Mouse (Mus musculus): ENCODE data around the gene Tbx10. TPM values are rescaled to one million over a fixed set of nuclear protein-coding genes. Genes with fewer than 3 reads are reported as not detected.
A peak's percentile ranks its signal among the peaks of the same experiment; 100 is the strongest.
"Not testable (repeated sequence)": the region's sequence is repeated elsewhere in the genome, so short reads cannot be mapped to it uniquely, and the experiment has no call there.

Gene Tbx10
- polyA plus RNA-seq, 1 experiment, result 0.10 TPM

DNA sequence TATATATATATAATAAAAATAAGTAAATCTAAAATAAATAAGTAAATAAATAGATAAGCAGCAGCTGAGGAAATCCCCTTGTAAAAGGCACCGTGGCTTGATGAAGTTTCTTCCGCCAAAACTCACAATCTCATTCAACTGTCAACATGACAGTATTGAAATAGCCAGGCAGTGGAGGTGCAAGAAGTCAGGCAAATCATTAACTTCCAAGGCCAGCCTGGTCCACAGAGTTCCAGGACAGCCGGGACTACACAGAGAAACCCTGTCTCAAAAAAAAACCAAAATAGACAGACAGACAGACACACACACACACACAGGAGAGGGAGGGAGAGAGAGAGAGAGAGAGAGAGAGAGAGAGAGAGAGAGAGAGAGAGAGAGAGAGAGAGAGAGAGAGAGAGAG is 40.7 kb downstream of the Tbx10 start:
- H3K4me1 ChIP-seq (ENCODE audit: control insufficient read depth, insufficient read depth, insufficient read length, low read length), result peaks cover 24% of the 10 kb centered on the region
- peak overlapping the region; percentile 96 for H3K27ac ChIP-seq (ENCODE audit: insufficient read depth, low read depth, low read length)
- no peaks in the 10 kb centered on the region for H3K27me3 ChIP-seq (ENCODE audit: control insufficient read depth, insufficient read depth, low read length)
- TF ChIP-seq POLR2A (IDR thresholded peaks at IDR 0.05; ENCODE audit: low read depth, low read length) (no peak), CTCF (IDR thresholded peaks at IDR 0.05; ENCODE audit: extremely low read depth, insufficient read length, insufficient replicate concordance, low read depth, low read length) (no peak)
- 25% methylated on average over 3 of the region's 3 CpGs for WGBS
- no peak overlapping the region for H3K4me3 ChIP-seq (ENCODE audit: low read depth, low read length)
- H3K36me3 ChIP-seq (ENCODE audit: control insufficient read depth, insufficient read depth, low read length), result peaks cover 6% of the 10 kb centered on the region

DNA sequence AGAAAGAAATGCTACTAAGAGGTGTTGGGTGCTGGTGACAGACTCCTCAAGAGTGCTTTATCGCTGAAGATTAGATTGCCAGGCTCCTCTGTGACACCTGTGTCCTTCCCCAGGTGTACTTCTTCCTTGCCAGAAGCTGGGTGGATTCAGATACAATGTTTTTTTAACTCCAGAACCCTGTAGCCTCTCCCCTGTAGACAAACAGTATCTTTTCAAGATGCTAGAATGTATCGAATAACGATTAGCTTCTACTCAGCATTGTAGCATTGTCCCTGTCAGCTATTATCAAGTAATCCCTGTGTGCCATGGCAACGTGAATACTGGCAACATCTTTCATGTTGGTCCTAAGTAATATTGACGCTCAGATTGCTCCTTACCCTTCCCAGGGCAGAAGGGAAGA is 41.2 kb downstream of the Tbx10 start:
- Histone ChIP-seq H3K4me3 (ENCODE audit: low read depth, low read length) (no peak overlapping the region), H3K4me1 (ENCODE audit: control insufficient read depth, insufficient read depth, insufficient read length, low read length) (peaks cover 24% of the 10 kb centered on the region), H3K27ac (ENCODE audit: insufficient read depth, low read depth, low read length) (peak overlapping the region; percentile 96), H3K36me3 (ENCODE audit: control insufficient read depth, insufficient read depth, low read length) (peaks cover 6% of the 10 kb centered on the region), H3K27me3 (ENCODE audit: control insufficient read depth, insufficient read depth, low read length) (no peaks in the 10 kb centered on the region)
- 19% methylated on average over 5 of the region's 5 CpGs for WGBS
- no peak for TF ChIP-seq POLR2A (IDR thresholded peaks at IDR 0.05; ENCODE audit: low read depth, low read length)
- TF ChIP-seq CTCF (IDR thresholded peaks at IDR 0.05; ENCODE audit: extremely low read depth, insufficient read length, insufficient replicate concordance, low read depth, low read length), result no peak

DNA sequence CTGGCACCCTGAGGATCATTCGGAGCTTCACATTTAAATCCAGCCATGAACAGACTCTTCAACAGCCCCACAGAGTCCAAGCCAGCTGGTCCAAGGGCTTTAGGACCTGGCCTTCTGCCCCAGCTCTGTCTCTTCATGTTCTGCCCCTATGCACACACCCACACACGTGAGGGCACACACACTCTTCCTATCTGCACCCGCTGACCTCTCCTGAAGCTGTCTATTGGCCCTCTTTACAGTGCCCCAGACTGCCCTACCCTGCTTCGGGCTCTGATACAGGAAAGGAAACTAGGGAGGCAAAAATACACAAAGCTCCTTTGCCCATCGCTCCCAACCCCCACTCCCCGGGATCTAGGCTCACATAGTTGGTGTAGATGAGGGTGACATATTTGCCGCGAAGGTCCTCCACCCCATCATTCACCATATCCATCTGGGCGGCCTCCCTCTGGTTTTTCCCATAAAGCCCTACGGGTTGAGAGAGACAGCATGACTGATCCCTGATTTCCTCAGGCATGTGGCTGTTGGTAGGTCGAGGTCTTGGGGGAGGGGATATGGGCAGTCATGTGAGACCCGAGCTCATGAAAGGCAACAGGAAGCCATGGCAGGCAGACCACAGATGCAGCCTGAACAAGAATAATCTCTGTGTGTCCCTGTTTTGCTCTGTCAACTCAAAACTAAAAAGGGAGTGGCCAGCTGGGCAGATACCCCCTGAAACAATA is 43.9 kb downstream of the Tbx10 start:
- 0 out of 2 replicates have a peak, but pooled peaks have one; percentile 29 for TF ChIP-seq POLR2A (IDR thresholded peaks at IDR 0.05; ENCODE audit: low read depth, low read length)
- no peak for TF ChIP-seq CTCF (IDR thresholded peaks at IDR 0.05; ENCODE audit: extremely low read depth, insufficient read length, insufficient replicate concordance, low read depth, low read length)
- peak overlapping the region; percentile 93 for H3K27ac ChIP-seq (ENCODE audit: insufficient read depth, low read depth, low read length)
- peak overlapping the region; percentile 55 for H3K4me3 ChIP-seq (ENCODE audit: low read depth, low read length)
- H3K4me1 ChIP-seq (ENCODE audit: control insufficient read depth, insufficient read depth, insufficient read length, low read length), result peaks cover 19% of the 10 kb centered on the region
- WGBS, result 29% methylated on average over 12 of the region's 12 CpGs
- peaks cover 6% of the 10 kb centered on the region for H3K36me3 ChIP-seq (ENCODE audit: control insufficient read depth, insufficient read depth, low read length)
- no peaks in the 10 kb centered on the region for H3K27me3 ChIP-seq (ENCODE audit: control insufficient read depth, insufficient read depth, low read length)

DNA sequence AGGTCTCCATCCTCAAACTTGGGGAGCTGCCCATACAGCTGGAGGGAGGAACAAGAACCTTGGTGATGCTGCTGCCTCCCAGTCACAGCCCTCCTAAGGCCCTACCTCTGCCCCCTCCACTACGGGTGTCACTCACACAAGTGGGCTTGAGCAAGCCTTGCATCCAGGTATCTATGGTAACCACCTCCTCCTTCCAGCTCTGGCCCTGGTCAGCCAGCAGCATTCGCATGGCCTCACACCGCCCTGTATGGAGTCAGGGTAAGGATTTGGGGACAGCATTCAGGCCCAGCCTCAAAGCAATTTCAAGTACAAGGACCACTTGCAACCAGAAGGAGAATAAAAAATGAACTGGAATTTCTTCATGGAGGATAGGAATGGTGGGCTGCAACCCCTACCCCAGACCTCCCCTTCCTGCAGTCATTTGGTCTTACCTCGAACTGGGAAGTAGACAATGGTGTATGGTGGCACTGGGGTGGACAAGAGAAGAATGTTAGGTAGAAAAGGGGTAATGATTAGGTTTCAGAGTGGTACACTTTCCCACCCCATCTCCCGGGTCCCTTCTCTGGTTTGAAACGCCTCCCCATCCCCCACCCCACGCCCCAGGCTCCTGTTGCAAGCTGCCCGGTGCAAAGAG is 44.7 kb downstream of the Tbx10 start:
- Histone ChIP-seq H3K27ac (ENCODE audit: insufficient read depth, low read depth, low read length) (peak overlapping the region; percentile 65), H3K4me3 (ENCODE audit: low read depth, low read length) (peak overlapping the region; percentile 89), H3K4me1 (ENCODE audit: control insufficient read depth, insufficient read depth, insufficient read length, low read length) (peaks cover 22% of the 10 kb centered on the region)
- not testable (repeated sequence) for H3K36me3 ChIP-seq (ENCODE audit: control insufficient read depth, insufficient read depth, low read length); H3K27me3 ChIP-seq (ENCODE audit: control insufficient read depth, insufficient read depth, low read length)
- WGBS, result 16% methylated on average over 7 of the region's 8 CpGs

DNA sequence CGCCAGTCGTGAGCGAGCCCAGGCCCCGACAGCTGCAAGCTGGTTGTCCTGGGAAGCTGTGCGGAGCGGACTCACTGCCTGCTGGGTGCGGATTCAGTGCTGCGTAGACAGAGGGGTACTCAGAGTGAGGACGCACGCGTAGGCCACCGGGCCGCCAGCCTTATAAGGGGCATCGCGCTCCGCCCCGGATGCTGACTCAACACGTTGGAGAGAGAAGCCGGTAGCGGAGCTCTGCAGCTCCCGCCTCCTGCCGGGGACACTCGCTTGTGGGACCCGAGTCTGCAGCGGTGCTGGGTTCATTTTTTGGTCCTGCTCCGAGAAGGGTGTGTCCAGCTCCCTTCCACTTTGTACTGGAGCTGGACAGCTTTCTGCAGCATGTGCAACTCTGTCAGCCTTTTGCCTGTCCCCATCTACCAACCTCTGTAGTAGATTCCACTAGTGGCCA is 45.3 kb downstream of the Tbx10 start, which contains the start of gene Gstp1:
TSS of gene Gstp1 (minus strand) at position 198 of the 445 bp plus-strand sequence.
- H3K4me3 ChIP-seq (ENCODE audit: low read depth, low read length), result peak within 1 kb of the TSS; percentile 89
- H3K36me3 ChIP-seq (ENCODE audit: control insufficient read depth, insufficient read depth, low read length), result peaks cover 6% of the 10 kb centered on the region
- H3K4me1 ChIP-seq (ENCODE audit: control insufficient read depth, insufficient read depth, insufficient read length, low read length), result peaks cover 20% of the 10 kb centered on the region; the same call in 1 of the 2 replicates
- TF ChIP-seq POLR2A (IDR thresholded peaks at IDR 0.05; ENCODE audit: low read depth, low read length) (peak; percentile 93), CTCF (IDR thresholded peaks at IDR 0.05; ENCODE audit: extremely low read depth, insufficient read length, insufficient replicate concordance, low read depth, low read length) (peak; percentile 48; the same call in 1 of the 2 replicates)
- H3K27ac ChIP-seq (ENCODE audit: insufficient read depth, low read depth, low read length), result peak within 1 kb of the TSS; percentile 93
- H3K27me3 ChIP-seq (ENCODE audit: control insufficient read depth, insufficient read depth, low read length), result no peaks in the 10 kb centered on the region
- under 1% methylated on average over 26 of the region's 26 CpGs for WGBS

DNA sequence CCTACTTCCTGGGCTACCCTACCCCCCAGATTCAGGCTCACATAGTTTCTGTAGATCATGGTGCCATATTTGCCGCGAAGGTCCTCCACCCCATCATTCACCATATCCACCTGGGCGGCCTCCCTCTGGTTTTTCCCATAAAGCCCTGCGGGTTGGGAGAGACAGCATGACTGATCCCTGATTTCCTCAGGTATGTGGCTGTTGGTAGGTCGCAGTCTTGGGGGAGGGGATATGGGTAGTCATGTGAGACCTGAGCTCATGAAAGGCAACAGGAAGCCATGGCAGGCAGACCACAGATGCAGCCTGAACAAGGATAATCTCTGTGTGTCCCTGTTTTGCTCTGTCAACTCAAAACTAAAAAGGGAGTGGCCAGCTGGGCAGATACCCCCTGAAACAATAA is 48.4 kb downstream of the Tbx10 start:
- not testable (repeated sequence) for H3K36me3 ChIP-seq (ENCODE audit: control insufficient read depth, insufficient read depth, low read length); H3K4me1 ChIP-seq (ENCODE audit: control insufficient read depth, insufficient read depth, insufficient read length, low read length); H3K27me3 ChIP-seq (ENCODE audit: control insufficient read depth, insufficient read depth, low read length); H3K4me3 ChIP-seq (ENCODE audit: low read depth, low read length); H3K27ac ChIP-seq (ENCODE audit: insufficient read depth, low read depth, low read length)
- 89% methylated on average over 5 of the region's 5 CpGs for WGBS

DNA sequence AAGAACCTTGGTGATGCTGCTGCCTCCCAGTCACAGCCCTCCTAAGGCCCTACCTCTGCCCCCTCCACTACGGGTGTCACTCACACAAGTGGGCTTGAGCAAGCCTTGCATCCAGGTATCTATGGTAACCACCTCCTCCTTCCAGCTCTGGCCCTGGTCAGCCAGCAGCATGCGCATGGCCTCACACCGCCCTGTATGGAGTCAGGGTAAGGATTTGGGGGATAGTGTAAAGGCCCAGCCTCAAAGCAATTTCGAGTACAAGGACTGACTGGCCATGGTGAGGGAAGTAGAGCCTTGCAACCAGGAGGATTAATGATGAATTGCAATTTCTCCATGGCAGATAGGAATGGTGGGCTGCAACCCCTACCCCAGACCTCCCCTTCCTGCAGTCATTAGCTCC is 48.9 kb downstream of the Tbx10 start:
- not testable (repeated sequence) for H3K36me3 ChIP-seq (ENCODE audit: control insufficient read depth, insufficient read depth, low read length); H3K4me1 ChIP-seq (ENCODE audit: control insufficient read depth, insufficient read depth, insufficient read length, low read length)
- WGBS, result 89% methylated on average over 4 of the region's 4 CpGs

More for the DNA sequence above, 48.9 kb downstream of the Tbx10 start:
- Histone ChIP-seq H3K4me3 (ENCODE audit: low read depth, low read length) (peak overlapping the region; percentile 64), H3K27ac (ENCODE audit: insufficient read depth, low read depth, low read length) (peak overlapping the region; percentile 63)
- not testable (repeated sequence) for H3K27me3 ChIP-seq (ENCODE audit: control insufficient read depth, insufficient read depth, low read length)

Data from small intestine, adult 2 months (tissue).